Mouse (Mus musculus) forebrain, embryonic 15.5 days (tissue): ENCODE results near the gene Aldh4a1. TPM values are rescaled to one million over a fixed set of nuclear protein-coding genes. Genes with fewer than 3 reads are reported as not detected.

ENCODE experiments used
- ATAC-seq: fragments of 200-750 bp; cut with Nextera tagmentation; replicated peaks from 2 replicates; pipeline ENCODE4 v1.8.0; 2017; ENCODE audit warnings: mild to moderate bottlenecking, moderate TSS enrichment, moderate library complexity
- H3K27ac ChIP-seq: fragments of 300-500 bp; sonication (generic); replicated peaks from 2 replicates; pipeline ENCODE4 v1.5.1; 2015; ENCODE audit warnings: mild to moderate bottlenecking, inconsistent platforms
- H3K27me3 ChIP-seq: fragments of 300-500 bp; sonication (generic); 2 replicates; pipeline ENCODE4 v1.6.1; 2015; ENCODE audit warnings: inconsistent platforms
- H3K36me3 ChIP-seq: fragments of 300-500 bp; sonication (generic); 2 replicates; pipeline ENCODE4 v1.6.1; 2015; ENCODE audit warnings: mild to moderate bottlenecking, inconsistent platforms
- H3K4me1 ChIP-seq: fragments of 300-500 bp; sonication (generic); 2 replicates; pipeline ENCODE4 v1.6.1; 2015; ENCODE audit warnings: inconsistent platforms
- H3K4me2 ChIP-seq: fragments of 300-500 bp; sonication (generic); replicated peaks from 2 replicates; pipeline ENCODE4 v1.6.1; 2015; ENCODE audit warnings: mild to moderate bottlenecking, inconsistent platforms
- H3K4me3 ChIP-seq: fragments of 300-500 bp; sonication (generic); 2 replicates; pipeline ENCODE4 v1.5.1; 2015; ENCODE audit warnings: mild to moderate bottlenecking, inconsistent platforms
- H3K9ac ChIP-seq: fragments of 300-500 bp; sonication (generic); replicated peaks from 2 replicates; pipeline ENCODE4 v1.6.1; 2015; ENCODE audit warnings: mild to moderate bottlenecking, inconsistent platforms
- H3K9me3 ChIP-seq: fragments of 300-500 bp; sonication (generic); 2 replicates; pipeline ENCODE4 v1.6.1; 2016; ENCODE audit warnings: inconsistent platforms
- WGBS: fragments of 180-500 bp; shearing (Covaris S2); methylation state at CpG from one replicate; pipeline ENCODE4 v1.1.7; 2015; ENCODE audit warnings: mixed read lengths; 5-methylcytosine and 5-hydroxymethylcytosine counted together
- polyA plus RNA-seq: library from polyadenylated mRNA; unstranded; fragments of >200 nt; fragmentation: Nextera tagmentation; extraction: Ambion mirVana; gene quantifications from 2 replicates; pipeline ENCODE4 v1.2.1, GENCODE M21; 2015

The Aldh4a1 gene
- polyA plus RNA-seq, 1 experiment from 2014 or later = 27.7 TPM

- Histone ChIP-seq H3K27ac (no peak overlapping the region), H3K4me2 (no peak overlapping the region), H3K27me3 (no peaks in the 10 kb centered on the region), H3K4me3 (no peak overlapping the region), H3K9ac (no peak overlapping the region), H3K4me1 (peaks cover 12% of the 10 kb centered on the region), H3K9me3 (no peaks in the 10 kb centered on the region; the same call in 1 of the 2 replicates), H3K36me3 (peaks cover 15% of the 10 kb centered on the region)
- ATAC-seq = no peak
- WGBS = 36% methylated on average over 6 of the region's 6 CpGs
Observed at GRCm38 (mm10) chr4:139610954-139611353, 11.7 kb upstream of the Aldh4a1 start.

GRCm38 (mm10) chr4:139611542-139611953 lies 11.1 kb upstream of the Aldh4a1 start:
- peaks cover 15% of the 10 kb centered on the region for H3K36me3 ChIP-seq
- ATAC-seq = no peak

DNA sequence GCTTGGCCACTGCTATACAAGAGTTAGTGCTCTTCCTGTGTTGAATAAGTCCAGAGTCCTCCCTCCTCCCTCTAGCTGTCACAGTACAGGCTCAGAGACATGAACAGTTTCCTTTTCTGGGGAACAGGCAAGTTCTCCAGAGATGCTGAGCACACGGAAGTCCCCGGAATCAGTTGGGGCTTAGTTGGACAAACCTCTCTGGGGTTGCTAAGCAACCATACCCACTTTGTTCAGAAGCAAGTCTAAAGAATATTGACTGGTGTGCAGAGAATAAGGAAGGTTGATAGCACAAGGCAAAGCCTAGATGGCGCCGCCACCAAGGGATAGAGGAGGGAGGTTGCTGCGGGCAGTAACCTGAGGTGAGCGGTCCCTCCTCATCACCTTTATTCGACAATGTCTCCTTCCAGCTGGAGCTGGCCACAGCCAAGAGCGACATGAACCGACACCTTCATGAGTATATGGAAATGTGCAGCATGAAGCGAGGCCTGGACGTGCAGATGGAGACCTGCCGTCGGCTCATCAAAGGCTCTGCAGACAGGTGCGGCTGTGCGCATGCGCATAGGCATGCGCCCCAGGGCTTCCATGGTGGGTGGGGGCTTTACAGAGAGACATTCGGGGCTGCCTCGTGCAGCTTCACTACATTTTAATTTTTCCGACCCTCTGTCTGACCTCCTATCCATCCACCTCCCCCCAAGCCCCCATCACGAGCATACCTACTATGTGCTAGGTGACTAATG lies 8.0 kb upstream of the Aldh4a1 start:
- Histone ChIP-seq H3K27ac (no peak overlapping the region), H3K36me3 (peaks cover 12% of the 10 kb centered on the region), H3K4me2 (no peak overlapping the region), H3K4me1 (peaks cover 22% of the 10 kb centered on the region), H3K9ac (no peak overlapping the region), H3K27me3 (no peaks in the 10 kb centered on the region), H3K4me3 (no peak overlapping the region), H3K9me3 (no peaks in the 10 kb centered on the region; the same call in 1 of the 2 replicates)
- no peak for ATAC-seq
- 92% methylated on average over 21 of the region's 21 CpGs for WGBS

More at GRCm38 (mm10) chr4:139611542-139611953, 11.1 kb upstream of the Aldh4a1 start:
- Histone ChIP-seq H3K27me3 (no peaks in the 10 kb centered on the region), H3K9me3 (no peaks in the 10 kb centered on the region; the same call in 1 of the 2 replicates), H3K4me2 (peak overlapping the region; percentile 41), H3K27ac (no peak overlapping the region), H3K4me3 (peak overlapping the region; percentile 24), H3K9ac (peak overlapping the region; percentile 37; the same call in 1 of the 2 replicates), H3K4me1 (peaks cover 15% of the 10 kb centered on the region)
- WGBS = 5% methylated on average over 10 of the region's 10 CpGs

DNA sequence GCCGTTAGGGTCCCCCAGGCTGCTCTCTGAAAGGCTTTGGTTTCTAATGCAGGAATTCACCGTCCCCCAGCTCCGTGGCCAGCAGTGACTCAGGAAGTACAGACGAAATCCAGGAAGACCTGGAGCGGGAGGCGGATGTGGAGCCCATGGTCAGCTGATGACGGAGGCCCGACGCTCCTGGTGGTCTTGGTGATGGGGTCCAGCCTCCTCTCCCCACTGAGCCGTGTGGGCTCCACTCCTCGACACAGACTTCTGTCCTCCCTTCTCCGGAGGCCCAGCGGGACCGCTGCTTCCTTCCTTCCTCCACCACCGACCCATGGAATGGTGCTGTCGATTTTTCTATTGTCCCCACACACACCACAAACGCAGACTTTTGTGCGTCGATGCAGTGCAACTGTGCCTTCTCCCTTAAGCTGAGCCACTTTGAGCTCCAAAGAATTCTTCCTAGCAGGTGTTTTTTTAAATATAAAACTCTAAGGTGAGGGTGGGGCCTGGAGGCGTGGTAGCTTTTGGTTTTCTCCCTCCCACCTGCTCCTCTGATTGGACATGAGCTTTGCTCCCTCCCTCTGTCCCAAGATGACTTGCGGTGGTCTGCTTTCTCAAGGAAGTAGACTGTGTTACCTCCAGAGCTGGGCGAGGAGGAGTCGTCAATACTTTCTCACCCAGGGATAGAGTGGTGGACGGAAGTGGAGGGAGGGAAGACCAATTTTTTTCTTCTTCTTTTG lies 6.2 kb upstream of the Aldh4a1 start:
- Histone ChIP-seq H3K9me3 (no peaks in the 10 kb centered on the region; the same call in 1 of the 2 replicates), H3K4me3 (peak overlapping the region; percentile 44), H3K36me3 (peaks cover 12% of the 10 kb centered on the region), H3K4me1 (peaks cover 19% of the 10 kb centered on the region), H3K27me3 (no peaks in the 10 kb centered on the region), H3K4me2 (peak overlapping the region; percentile 63), H3K27ac (peak overlapping the region; percentile 53), H3K9ac (peak overlapping the region; percentile 49)
- WGBS = 8% methylated on average over 24 of the region's 24 CpGs
- peak; percentile 84 for ATAC-seq

DNA sequence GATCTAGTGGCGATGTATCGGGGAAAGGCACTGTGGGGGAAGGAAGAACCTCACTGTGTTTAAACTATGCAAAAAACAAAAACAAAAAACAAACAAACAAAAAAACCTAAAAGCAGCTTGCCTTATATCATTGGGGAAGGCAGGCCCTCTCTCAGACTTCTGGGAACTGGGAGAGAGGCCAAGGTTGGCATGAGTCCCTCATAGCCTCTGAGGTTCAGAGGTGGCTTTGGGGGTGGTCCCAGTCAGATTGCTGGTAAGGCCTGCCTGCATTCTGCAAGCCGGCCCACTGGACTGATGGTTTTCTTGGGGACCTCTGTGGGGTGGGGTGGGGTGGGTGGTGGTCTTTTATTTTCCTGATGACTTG lies 5.7 kb upstream of the Aldh4a1 start:
- no peaks in the 10 kb centered on the region for H3K27me3 ChIP-seq
- H3K4me3 ChIP-seq = peak overlapping the region; percentile 44
- peaks cover 12% of the 10 kb centered on the region for H3K36me3 ChIP-seq
- no peaks in the 10 kb centered on the region; the same call in 1 of the 2 replicates for H3K9me3 ChIP-seq
- 0 out of 2 replicates have a peak overlapping the region, but pooled peaks have one; percentile 22 for H3K9ac ChIP-seq
- H3K4me2 ChIP-seq = peak overlapping the region; percentile 63
- 25% methylated on average over 3 of the region's 3 CpGs for WGBS
- H3K27ac ChIP-seq = peak overlapping the region; percentile 53
- peaks cover 22% of the 10 kb centered on the region for H3K4me1 ChIP-seq
- ATAC-seq = no peak

DNA sequence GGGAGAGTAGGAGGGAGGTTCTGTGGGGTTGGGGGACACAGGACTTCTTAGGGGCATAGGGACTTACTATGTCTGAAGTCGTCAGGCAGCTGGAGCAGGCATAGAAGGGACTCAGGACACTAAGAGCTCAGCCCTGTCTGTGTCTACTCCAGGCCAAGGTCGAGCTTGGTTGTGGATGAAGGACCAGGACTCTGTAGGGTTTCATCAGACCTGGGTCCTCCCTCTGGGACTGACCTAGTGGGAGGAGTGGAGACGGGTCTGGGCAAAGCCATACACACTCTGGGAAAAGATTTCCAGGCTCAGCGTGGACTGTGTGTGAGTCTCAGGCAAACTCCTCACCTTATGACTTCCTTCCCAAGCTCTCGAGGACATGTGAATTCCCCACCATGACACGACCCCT lies 2.9 kb upstream of the Aldh4a1 start:
- no peaks in the 10 kb centered on the region for H3K9me3 ChIP-seq
- no peak overlapping the region for H3K27ac ChIP-seq
- peaks cover 42% of the 10 kb centered on the region for H3K4me1 ChIP-seq
- no peak overlapping the region for H3K9ac ChIP-seq
- no peaks in the 10 kb centered on the region for H3K27me3 ChIP-seq
- no peak for ATAC-seq
- H3K4me3 ChIP-seq = no peak overlapping the region
- 74% methylated on average over 6 of the region's 6 CpGs for WGBS
- no peak overlapping the region for H3K4me2 ChIP-seq
- H3K36me3 ChIP-seq = peaks cover 3% of the 10 kb centered on the region; the same call in 1 of the 2 replicates

DNA sequence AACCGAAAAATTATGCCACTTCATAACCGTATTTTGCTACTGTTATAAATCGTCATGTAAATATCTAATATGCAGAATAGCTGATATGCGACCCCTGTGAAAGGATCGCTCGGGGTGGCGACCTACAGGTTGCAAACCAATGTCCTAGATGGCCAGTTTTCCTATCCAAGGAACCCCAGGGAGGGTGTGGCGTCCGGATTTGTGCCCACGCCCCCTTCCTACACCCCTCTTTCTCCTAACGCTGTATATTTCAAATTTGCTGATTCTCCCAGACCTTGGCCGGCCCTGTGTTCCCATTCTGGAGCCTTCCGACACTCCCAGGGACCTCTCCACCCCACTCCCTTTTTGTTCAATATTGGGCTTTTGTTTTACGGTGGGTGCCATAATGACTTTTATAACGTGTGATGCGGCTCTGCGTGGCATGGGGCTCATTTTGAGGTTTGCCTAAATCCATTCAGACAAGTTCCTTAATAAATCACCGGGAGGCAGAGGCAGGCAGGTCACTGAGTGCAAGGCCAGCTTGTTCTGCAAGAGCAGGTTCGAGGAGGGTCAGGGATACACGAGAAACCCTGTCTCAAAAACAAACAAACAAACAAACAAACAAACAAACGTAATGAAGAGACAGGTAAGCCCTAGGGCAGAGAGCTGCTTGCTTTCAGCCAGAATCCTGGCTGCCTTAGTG lies 909 bp downstream of the Aldh4a1 start:
- peak overlapping the region; percentile 83 for H3K4me3 ChIP-seq
- no peaks in the 10 kb centered on the region for H3K27me3 ChIP-seq
- H3K27ac ChIP-seq = peak overlapping the region; percentile 94; the same call in 1 of the 2 replicates
- H3K36me3 ChIP-seq = no peaks in the 10 kb centered on the region
- 23% methylated on average over 21 of the region's 21 CpGs for WGBS
- no peaks in the 10 kb centered on the region for H3K9me3 ChIP-seq
- H3K9ac ChIP-seq = peak overlapping the region; percentile 81
- no peak for ATAC-seq
- peak overlapping the region; percentile 91 for H3K4me2 ChIP-seq
- H3K4me1 ChIP-seq = peaks cover 27% of the 10 kb centered on the region

DNA sequence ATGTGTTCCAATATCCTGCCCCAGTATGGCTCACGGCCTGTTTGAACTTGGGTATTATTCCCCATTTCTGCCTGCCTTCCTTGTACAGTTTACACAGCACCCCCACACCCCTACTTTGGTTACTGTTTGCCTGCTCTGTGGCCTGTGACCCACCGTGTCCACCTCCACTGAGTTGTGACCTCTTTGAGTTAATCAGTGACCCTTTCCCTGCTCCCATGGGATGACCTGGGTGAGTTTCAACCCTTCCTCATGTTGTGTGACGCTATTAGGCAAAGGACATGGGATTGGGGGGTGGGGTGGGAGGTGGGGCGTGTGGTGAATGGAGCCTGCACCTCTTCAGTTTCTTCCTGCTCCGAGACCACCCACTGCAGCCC lies 1.4 kb downstream of the Aldh4a1 start:
- H3K9me3 ChIP-seq = no peaks in the 10 kb centered on the region
- no peaks in the 10 kb centered on the region for H3K36me3 ChIP-seq
- H3K4me1 ChIP-seq = peaks cover 27% of the 10 kb centered on the region
- peak overlapping the region; percentile 83 for H3K4me3 ChIP-seq
- H3K27ac ChIP-seq = no peak overlapping the region
- peak overlapping the region; percentile 81 for H3K9ac ChIP-seq
- H3K27me3 ChIP-seq = no peaks in the 10 kb centered on the region
- H3K4me2 ChIP-seq = peak overlapping the region; percentile 91
- WGBS = 66% methylated on average over 5 of the region's 5 CpGs
- ATAC-seq = no peak

DNA sequence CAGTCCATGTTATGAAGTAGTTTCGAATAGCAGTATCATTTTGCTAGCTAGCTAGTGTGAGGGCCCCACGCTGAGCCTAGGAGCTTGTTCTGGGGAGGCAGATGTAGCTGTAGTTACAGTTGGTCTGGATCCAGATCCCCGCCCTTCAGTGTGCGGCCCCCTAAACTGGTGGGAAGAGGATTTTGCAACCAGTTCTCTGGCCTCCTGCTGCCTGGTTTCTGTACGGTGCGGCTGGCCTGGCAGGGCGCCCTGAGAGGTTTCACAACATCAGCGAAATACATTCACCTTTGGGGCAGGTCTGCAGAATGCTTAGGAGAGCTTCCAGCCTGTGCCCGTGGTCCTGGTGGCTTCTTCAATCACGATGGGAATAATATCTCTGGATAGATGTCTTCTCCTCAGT lies 2.0 kb downstream of the Aldh4a1 start:
- Histone ChIP-seq H3K4me1 (peaks cover 27% of the 10 kb centered on the region), H3K27ac (no peak overlapping the region), H3K36me3 (no peaks in the 10 kb centered on the region), H3K4me3 (no peak overlapping the region), H3K27me3 (no peaks in the 10 kb centered on the region), H3K9ac (peak overlapping the region; percentile 81; the same call in 1 of the 2 replicates), H3K4me2 (peak overlapping the region; percentile 91), H3K9me3 (no peaks in the 10 kb centered on the region)
- WGBS = 72% methylated on average over 10 of the region's 10 CpGs
- no peak for ATAC-seq

DNA sequence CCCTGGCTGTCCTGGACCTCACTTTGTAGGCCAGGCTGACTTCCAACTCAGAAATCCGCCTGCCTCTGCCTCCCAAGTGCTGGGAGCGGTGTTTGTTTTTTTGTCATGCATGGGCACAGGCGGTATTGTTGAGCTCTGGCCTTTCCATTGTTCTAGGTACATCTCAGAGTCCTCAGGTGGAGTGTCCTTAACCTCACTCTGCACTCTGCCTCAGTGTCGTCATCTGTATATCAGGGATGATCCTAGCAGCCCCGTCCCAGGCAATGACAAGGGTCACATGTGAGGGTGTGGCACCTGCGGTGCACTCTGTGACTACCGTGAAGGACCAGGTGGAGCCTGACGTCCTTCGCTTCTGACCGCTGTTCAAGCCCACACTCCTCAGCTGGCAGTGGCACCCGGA lies 4.7 kb downstream of the Aldh4a1 start:
- Histone ChIP-seq H3K9me3 (no peaks in the 10 kb centered on the region), H3K4me3 (no peak overlapping the region), H3K36me3 (no peaks in the 10 kb centered on the region), H3K9ac (no peak overlapping the region), H3K27me3 (no peaks in the 10 kb centered on the region), H3K4me1 (peaks cover 18% of the 10 kb centered on the region), H3K4me2 (no peak overlapping the region), H3K27ac (no peak overlapping the region)
- WGBS = 96% methylated on average over 11 of the region's 11 CpGs
- ATAC-seq = no peak

DNA sequence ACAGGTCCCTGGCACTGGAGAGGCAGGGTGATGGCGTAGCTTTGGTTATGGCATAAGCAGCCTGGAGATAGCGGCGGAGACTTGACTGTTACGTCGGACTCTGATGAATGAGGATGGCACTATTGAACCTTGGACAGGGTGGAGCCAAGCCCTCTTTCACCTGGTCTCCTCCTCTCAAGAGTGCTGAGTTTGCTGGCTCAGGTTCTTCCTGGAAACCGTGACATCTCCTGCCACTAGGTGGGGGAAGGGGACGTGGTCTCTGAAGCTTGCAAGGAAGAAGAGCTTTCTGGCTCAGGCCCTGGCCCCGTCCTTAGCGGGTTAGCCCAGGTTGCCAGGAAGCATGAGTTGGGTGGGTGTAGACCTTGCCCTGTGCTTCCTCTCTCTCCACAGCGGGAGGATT lies 7.5 kb downstream of the Aldh4a1 start:
- ATAC-seq = no peak
- Histone ChIP-seq H3K27ac (no peak overlapping the region), H3K4me1 (no peaks in the 10 kb centered on the region), H3K4me3 (no peak overlapping the region), H3K9me3 (no peaks in the 10 kb centered on the region), H3K27me3 (no peaks in the 10 kb centered on the region), H3K4me2 (no peak overlapping the region), H3K36me3 (no peaks in the 10 kb centered on the region), H3K9ac (no peak overlapping the region)
- WGBS = 77% methylated on average over 10 of the region's 10 CpGs

DNA sequence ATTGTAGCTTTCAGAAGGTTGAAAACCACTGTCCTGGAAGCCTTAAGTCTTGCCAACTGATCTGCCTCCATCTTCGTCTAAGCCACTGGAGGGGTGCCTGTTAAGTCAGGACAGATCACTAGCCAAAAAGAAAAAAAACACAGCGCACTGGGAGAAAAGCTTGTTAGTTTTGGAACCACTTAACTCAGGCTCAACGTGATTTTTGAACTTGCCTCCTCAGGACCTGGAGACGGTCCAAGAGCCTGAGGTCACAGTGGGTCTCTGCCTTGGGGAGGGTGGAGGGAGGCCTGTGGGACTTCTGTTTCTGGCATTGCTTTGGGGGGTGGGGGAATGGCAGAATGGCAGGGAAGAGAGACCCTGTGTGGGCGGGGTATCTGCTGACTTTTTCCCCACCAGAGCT lies 8.5 kb downstream of the Aldh4a1 start:
- H3K27me3 ChIP-seq = no peaks in the 10 kb centered on the region
- 68% methylated on average over 5 of the region's 5 CpGs for WGBS
- H3K9me3 ChIP-seq = no peaks in the 10 kb centered on the region
- no peak for ATAC-seq
- H3K27ac ChIP-seq = no peak overlapping the region
- H3K4me2 ChIP-seq = no peak overlapping the region
- H3K36me3 ChIP-seq = no peaks in the 10 kb centered on the region
- no peak overlapping the region for H3K9ac ChIP-seq
- no peak overlapping the region for H3K4me3 ChIP-seq
- H3K4me1 ChIP-seq = no peaks in the 10 kb centered on the region
